ENCODE assay signal across 8 mouse cellular contexts in the genomic region with DNA sequence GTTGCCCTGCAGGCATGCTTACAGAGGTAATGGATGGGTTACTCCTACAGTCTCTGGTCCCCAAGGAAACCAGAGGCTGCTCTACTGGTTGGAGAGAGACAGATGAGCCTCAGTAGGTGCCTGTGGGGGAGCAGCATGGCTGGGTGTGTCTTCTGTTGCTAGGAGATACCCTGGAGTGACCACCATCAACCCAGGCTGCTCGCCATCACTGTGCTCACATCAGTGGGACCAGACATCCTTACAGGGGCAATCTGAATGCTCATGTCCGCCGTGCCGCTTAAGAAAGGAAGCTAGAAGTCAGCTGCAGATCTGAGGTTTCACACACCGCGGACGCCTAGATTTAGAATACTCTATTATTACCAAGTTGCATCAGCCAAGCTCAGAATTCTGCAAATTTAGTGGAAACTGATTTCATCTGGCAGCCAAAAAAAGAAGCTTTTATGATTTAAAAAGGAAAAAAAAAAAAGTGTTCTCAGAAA. TPM values are rescaled to one million over a fixed set of nuclear protein-coding genes. Genes with fewer than 3 reads are reported as not detected.
DNase-seq lines count a peak whose midpoint lies in the region; ATAC-seq lines count a peak whose summit lies in the region.

No protein-coding gene starts in this region.

- peak; percentile 15 for DNase-seq in layer of hippocampus, adult 11-12 months (ENCODE audit: low spot score)
- DNase-seq in layer of hippocampus, postnatal 10 days (ENCODE audit: low spot score in 2 of 2) = no peak
- peak; percentile 33 to 49 for DNase-seq in left cerebral cortex, adult 9 months (ENCODE audit: low spot score in 2 of 2)
- DNase-seq in right cerebral cortex, postnatal 14 days = peak; percentile 29
- no peak for DNase-seq in gastrocnemius, postnatal 10 days
- DNase-seq in ovary, postnatal 14 days (ENCODE audit: low spot score) = no peak
- no peak for DNase-seq in lung, postnatal 14 days

- ATAC-seq in frontal cortex, adult (ENCODE audit: low TSS enrichment) = peak; percentile 92

RNA-seq across cellular contexts. Expression of gene Plekhm3, which starts 21.7 kb away (rescaled TPM):
- total RNA-seq in layer of hippocampus, postnatal 10 days (2021) = 10 to 100 TPM; 21.7 to 26.2 TPM
- 1 to 10 TPM; 5.7 to 6.9 TPM for total RNA-seq in gastrocnemius, postnatal 10 days (2021)

RNA-seq across cellular contexts. Expression of gene Akr1cl, which starts 54.2 kb away (rescaled TPM):
- total RNA-seq in layer of hippocampus, postnatal 10 days (2021) = not detected
- not detected for total RNA-seq in gastrocnemius, postnatal 10 days (2021)

Comparison
In these comparisons a context has a peak if more than half of its experiments do, and no peak if none do; other contexts are left out.
1. DNase-seq: peak in layer of hippocampus, adult 11-12 months (single experiment), left cerebral cortex, adult 9 months (2 of 2) and right cerebral cortex, postnatal 14 days (single experiment); none in layer of hippocampus, postnatal 10 days (0 of 2), gastrocnemius, postnatal 10 days (single experiment), ovary, postnatal 14 days (single experiment) and lung, postnatal 14 days (single experiment).